Mouse (Mus musculus): ENCODE results near the gene Lsm11. TPM values are rescaled to one million over a fixed set of nuclear protein-coding genes. Genes with fewer than 3 reads are reported as not detected.

Gene Lsm11
- 15.1 and 15.8 TPM in 2 replicates for polyA plus RNA-seq (2015; fragmentation: Nextera tagmentation; extraction: Ambion mirVana)

DNA sequence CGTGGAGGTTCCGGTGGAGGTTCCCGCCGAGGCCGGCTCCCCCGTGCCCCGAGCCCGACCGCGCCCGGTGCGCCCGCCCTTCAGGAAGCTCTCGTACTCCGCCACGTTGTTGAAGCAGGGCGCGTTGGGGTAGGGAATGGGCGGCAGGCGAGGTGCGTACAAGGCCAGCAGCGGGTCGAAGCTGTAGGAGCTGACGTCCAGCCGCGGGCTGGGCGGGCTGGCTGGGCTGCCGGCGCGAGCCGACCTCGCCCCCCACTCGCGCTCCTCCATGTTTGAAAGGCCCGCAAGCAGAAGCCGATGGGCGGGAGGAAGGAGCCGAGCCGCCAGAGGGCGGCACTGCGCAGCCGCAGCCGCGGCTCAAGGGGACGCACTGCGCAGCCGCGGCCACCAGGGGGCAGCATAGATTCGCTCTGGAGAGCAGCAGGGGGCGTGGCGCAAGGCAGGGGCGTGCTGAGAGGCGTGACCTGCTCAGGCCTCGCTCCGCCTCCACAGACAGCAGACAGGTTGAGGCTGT, at the start of gene Lsm11:
Gene Lsm11 (minus strand): TSS at position 293 of the 514 bp plus-strand sequence.
- Histone ChIP-seq H3K4me2 (peak within 1 kb of the TSS; percentile 75), H3K4me3 (peak within 1 kb of the TSS; percentile 91), H3K27ac (peak within 1 kb of the TSS; percentile 83), H3K9me3 (no peaks in the 10 kb centered on the region), H3K36me3 (peaks cover 18% of the 10 kb centered on the region), H3K9ac (peak within 1 kb of the TSS; percentile 94), H3K27me3 (no peaks in the 10 kb centered on the region), H3K4me1 (replicated peaks) (peaks cover 33% of the 10 kb centered on the region)
- ATAC-seq (ENCODE audit: low FRiP score), result peak; percentile 87
- WGBS, result under 1% methylated on average over 55 of the region's 55 CpGs

DNA sequence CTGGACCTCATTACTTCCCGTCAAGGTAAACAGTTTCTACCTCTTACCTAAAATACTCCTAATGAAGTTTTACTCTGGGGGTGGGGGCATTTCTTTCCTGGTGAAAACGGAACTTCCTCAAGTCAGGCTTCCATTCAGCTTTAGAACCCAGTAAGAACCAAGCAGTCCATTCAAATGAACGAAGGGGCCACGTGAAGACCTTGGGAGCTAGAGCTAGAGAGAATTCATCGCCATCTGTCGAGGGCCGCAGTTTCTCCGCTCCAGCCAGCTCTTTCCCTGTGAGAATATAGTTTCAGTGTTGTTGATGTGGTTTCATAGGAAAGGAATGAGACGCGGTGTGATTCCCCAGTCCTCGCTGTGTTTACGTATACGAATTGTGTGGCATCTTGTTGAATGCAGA, 47.4 kb upstream of the Lsm11 start:
- ATAC-seq (ENCODE audit: low FRiP score), result no peak
- WGBS, result 49% methylated on average over 13 of the region's 13 CpGs
- Histone ChIP-seq H3K4me3 (no peak overlapping the region), H3K27ac (no peak overlapping the region), H3K9me3 (no peaks in the 10 kb centered on the region), H3K36me3 (no peaks in the 10 kb centered on the region), H3K4me2 (peak overlapping the region; percentile 47), H3K4me1 (replicated peaks) (peaks cover 5% of the 10 kb centered on the region), H3K9ac (no peak overlapping the region), H3K27me3 (peaks cover 13% of the 10 kb centered on the region; the same call in 1 of the 2 replicates)

DNA sequence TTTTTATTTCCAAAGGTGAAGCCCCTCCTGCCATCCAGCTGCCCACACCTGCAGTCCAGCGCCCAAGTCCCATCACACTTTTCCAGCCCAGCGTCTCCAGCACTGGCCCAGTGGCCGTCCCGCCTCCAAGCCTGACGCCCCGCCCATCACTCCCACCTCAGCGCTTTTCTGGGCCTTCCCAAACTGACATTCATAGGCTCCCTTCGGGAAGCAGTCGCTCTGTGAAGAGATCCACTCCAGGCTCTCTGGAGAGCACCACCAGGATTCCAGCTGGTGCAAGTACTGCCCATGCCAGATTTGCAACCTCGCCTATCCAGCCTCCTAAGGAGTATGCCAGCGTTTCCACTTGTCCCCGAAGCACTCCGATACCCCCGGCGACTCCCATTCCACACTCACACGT, 46.9 kb upstream of the Lsm11 start:
- no peaks in the 10 kb centered on the region for H3K36me3 ChIP-seq
- no peak for ATAC-seq (ENCODE audit: low FRiP score)
- 16% methylated on average over 16 of the region's 16 CpGs for WGBS
- H3K4me2 ChIP-seq, result peak overlapping the region; percentile 47
- no peaks in the 10 kb centered on the region for H3K9me3 ChIP-seq
- peak overlapping the region; percentile 24; the same call in 1 of the 2 replicates for H3K9ac ChIP-seq
- H3K4me1 ChIP-seq (replicated peaks), result peaks cover 5% of the 10 kb centered on the region
- H3K4me3 ChIP-seq, result peak overlapping the region; percentile 22
- peaks cover 13% of the 10 kb centered on the region; the same call in 1 of the 2 replicates for H3K27me3 ChIP-seq
- H3K27ac ChIP-seq, result no peak overlapping the region

DNA sequence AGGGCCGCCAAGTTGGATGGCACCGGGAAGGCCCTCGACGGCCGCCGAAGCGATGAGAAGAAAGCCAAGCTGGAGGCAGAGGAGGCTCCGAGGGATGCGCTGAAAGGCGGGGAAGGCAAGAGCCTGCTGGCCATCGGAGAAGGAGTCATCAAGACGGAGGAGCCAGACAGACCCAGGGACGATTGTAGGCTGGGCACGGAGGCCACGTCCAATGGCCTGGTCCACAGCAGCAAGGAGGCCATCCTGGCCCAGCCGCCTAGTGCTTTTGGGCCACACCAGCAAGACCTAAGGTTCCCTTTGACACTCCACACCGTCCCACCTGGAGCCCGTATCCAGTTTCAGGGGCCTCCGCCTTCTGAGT, 36.1 kb upstream of the Lsm11 start:
- peak; percentile 33; the same call in 1 of the 2 replicates for ATAC-seq (ENCODE audit: low FRiP score)
- peak overlapping the region; percentile 64 for H3K4me2 ChIP-seq
- H3K4me3 ChIP-seq, result peak overlapping the region; percentile 53
- 0 out of 2 replicates have a peak, but pooled peaks cover 4% of the 10 kb centered on the region for H3K9me3 ChIP-seq
- H3K36me3 ChIP-seq, result no peaks in the 10 kb centered on the region
- WGBS, result 38% methylated on average over 19 of the region's 19 CpGs
- peak overlapping the region; percentile 80 for H3K9ac ChIP-seq
- peak overlapping the region; percentile 69 for H3K27ac ChIP-seq
- H3K27me3 ChIP-seq, result no peaks in the 10 kb centered on the region
- H3K4me1 ChIP-seq (replicated peaks), result peaks cover 10% of the 10 kb centered on the region

DNA sequence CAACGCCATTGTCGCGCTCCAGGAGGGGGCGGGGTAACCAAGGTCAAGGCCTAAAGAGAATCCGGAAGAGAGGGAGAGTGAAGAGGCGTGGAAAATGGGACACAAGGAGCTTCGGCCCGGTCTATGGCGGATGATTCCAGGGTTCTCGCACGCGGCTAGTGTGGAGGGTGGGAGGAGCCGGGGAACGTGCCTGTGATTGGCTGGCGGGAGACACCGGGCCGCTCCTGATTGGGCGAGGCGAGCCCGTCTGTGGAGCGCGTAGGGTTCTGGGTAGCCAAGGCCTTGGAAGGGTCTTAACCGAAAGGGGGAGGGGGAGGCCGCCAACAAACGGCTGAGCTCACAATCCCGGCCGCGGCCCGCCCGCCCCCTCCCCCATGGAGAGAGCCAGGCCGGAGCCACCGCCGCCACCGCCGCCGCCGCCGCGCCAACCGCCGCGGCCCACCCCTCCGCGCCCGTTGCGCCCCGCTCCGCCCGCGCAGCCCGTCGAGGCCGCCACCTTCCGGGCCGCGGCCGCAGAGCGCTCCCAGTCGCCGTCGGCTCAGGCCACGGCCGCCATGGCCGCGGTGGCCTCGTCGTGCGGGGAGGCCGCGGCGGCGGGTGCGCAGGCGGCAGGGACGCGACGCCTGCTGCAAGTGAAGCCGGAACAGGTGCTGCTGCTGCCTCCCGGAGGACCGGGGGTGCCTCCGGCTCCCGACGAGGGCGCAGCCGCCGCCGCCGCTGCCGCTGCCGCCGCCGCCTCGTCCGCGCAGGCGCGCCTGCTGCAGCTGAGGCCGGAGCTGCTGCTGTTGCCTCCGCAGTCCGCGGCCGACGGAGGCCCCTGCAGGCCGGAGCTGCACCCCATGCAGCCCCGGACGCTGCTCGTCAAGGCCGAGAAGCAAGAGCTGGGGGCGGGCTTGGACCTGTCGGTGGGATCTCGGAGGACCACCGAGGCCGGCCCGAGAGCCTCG, 35.5 kb upstream of the Lsm11 start, which contains the start of gene Sox30:
Gene Sox30 (plus strand): TSS at position 365 of the 947 bp plus-strand sequence.
- ATAC-seq (ENCODE audit: low FRiP score), result peak; percentile 98
- 0 out of 2 replicates have a peak, but pooled peaks cover 4% of the 10 kb centered on the region for H3K9me3 ChIP-seq
- peak within 1 kb of the TSS; percentile 69 for H3K27ac ChIP-seq
- peak within 1 kb of the TSS; percentile 80 for H3K9ac ChIP-seq
- H3K4me2 ChIP-seq, result peak within 1 kb of the TSS; percentile 64
- 9% methylated on average over 73 of the region's 115 CpGs for WGBS
- no peaks in the 10 kb centered on the region for H3K27me3 ChIP-seq
- peak within 1 kb of the TSS; percentile 53 for H3K4me3 ChIP-seq
- H3K36me3 ChIP-seq, result no peaks in the 10 kb centered on the region
- peaks cover 10% of the 10 kb centered on the region for H3K4me1 ChIP-seq (replicated peaks)

DNA sequence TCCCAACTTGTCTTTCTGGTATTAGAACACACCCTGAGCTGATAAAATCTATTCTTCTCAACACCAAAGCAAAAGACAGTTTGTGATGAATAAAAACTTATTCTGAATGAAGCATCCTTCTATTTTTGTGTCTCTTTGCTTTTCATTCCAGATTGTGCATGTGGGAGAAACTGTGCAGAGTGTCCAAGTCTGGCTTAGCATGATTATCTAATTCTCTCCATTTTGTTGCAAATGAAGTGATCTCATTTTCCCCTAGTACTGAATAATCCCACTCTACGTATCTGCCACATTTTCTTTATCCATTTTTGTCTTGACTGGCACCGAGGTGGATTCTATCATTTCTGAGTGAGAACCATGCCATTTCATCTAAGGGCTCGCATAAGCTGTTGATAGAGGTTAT, 31.3 kb upstream of the Lsm11 start:
- ATAC-seq (ENCODE audit: low FRiP score), result no peak
- Histone ChIP-seq H3K27me3 (0 out of 2 replicates have a peak, but pooled peaks cover 5% of the 10 kb centered on the region), H3K4me1 (replicated peaks) (peaks cover 8% of the 10 kb centered on the region), H3K4me2 (no peak overlapping the region), H3K9me3 (0 out of 2 replicates have a peak, but pooled peaks cover 4% of the 10 kb centered on the region), H3K9ac (no peak overlapping the region), H3K36me3 (no peaks in the 10 kb centered on the region), H3K4me3 (no peak overlapping the region), H3K27ac (no peak overlapping the region)
- 82% methylated on average over 3 of the region's 3 CpGs for WGBS

DNA sequence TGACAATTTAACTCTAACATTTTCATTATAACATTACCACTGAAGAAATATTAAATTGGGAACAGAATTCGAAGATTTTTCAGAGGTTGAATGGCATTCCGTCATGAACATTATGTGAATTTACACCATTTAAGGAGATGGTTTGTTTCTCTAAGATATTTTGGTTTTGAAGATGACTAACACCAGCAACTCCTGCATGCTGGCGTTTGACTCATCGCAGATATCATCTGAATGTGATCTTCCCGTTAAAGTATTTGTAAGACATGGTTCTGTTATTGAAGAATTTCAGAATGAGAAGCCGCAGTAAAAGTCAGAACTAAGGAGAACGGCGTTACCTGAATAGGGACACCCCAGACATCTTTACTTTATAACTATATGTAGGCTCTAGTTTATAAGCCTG, 29.7 kb upstream of the Lsm11 start:
- Histone ChIP-seq H3K4me3 (no peak overlapping the region), H3K36me3 (no peaks in the 10 kb centered on the region), H3K27me3 (0 out of 2 replicates have a peak, but pooled peaks cover 5% of the 10 kb centered on the region), H3K9me3 (no peaks in the 10 kb centered on the region), H3K9ac (no peak overlapping the region), H3K4me2 (no peak overlapping the region), H3K27ac (no peak overlapping the region), H3K4me1 (replicated peaks) (no peaks in the 10 kb centered on the region)
- ATAC-seq (ENCODE audit: low FRiP score), result no peak
- WGBS, result 94% methylated on average over 8 of the region's 8 CpGs

DNA sequence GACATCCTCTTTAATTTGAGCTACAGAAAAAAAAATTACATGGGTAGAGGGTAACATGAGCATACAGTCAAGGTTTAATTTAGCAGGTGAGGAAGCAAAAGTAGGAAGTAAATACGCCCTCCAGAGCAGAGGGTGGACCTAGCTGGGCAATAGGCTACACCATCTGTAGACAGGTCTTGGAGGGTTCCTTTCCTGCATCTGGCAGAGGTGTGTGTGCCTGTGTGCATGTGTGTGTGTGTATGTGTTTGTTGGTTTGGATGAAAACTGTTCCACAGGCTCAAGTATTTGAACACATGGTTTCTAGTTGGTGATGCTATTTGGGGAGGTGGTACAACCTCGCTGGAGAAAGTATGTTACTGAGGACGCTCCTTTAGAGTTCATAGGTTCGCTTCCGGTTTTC, 28.9 kb upstream of the Lsm11 start:
- WGBS, result 91% methylated on average over 5 of the region's 5 CpGs
- no peak overlapping the region for H3K4me3 ChIP-seq
- H3K27ac ChIP-seq, result no peak overlapping the region
- ATAC-seq (ENCODE audit: low FRiP score), result no peak
- H3K36me3 ChIP-seq, result no peaks in the 10 kb centered on the region
- no peak overlapping the region for H3K4me2 ChIP-seq
- H3K9me3 ChIP-seq, result no peaks in the 10 kb centered on the region
- H3K27me3 ChIP-seq, result 0 out of 2 replicates have a peak, but pooled peaks cover 5% of the 10 kb centered on the region
- H3K4me1 ChIP-seq (replicated peaks), result no peaks in the 10 kb centered on the region
- H3K9ac ChIP-seq, result no peak overlapping the region

DNA sequence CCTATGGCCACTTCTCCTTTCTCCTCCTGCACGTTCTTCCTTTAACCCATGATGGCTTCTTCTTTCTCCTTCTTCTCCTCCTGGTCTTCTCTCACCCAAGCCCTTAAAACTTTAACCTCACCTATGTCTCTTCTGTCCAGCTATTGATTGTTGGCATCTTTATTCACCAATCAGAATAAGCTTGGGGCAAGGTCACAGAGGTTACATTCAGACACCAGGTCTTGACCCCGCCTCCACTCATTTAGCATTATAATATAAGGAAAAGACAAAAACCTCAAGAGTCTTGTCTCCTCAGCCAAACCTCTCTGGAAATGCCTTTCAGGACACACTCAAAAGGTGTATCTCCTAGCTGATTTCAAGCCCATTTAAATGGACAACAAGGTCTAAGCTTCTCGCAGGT, 23.7 kb upstream of the Lsm11 start:
- ATAC-seq (ENCODE audit: low FRiP score), result no peak
- Histone ChIP-seq H3K36me3 (no peaks in the 10 kb centered on the region), H3K9me3 (no peaks in the 10 kb centered on the region), H3K9ac (no peak overlapping the region), H3K4me2 (no peak overlapping the region), H3K4me1 (replicated peaks) (no peaks in the 10 kb centered on the region), H3K27me3 (0 out of 2 replicates have a peak, but pooled peaks cover 5% of the 10 kb centered on the region), H3K4me3 (no peak overlapping the region), H3K27ac (no peak overlapping the region)
- WGBS, result 92% methylated on average over 3 of the region's 3 CpGs

DNA sequence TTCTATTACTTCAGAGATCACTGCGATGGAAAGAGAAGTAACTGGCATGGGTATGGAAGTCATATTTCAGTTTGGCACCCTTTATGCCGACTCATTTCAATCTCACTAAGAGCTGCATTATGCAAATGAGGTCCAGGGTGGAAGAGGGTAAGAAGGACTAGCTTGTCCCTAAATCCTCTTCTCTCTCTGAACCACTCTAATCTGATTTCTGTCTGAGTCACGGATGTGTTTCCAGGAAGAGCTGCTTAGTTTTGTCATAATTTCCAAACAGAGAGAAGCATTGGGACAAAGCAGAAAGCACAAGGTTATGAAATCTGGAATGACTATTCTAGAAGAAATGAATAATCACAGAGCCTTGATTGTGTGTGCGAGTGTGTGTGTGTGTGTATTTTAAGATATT, 22.2 kb upstream of the Lsm11 start:
- Histone ChIP-seq H3K9me3 (no peaks in the 10 kb centered on the region), H3K4me1 (replicated peaks) (no peaks in the 10 kb centered on the region), H3K4me2 (no peak overlapping the region), H3K9ac (no peak overlapping the region), H3K4me3 (no peak overlapping the region), H3K36me3 (no peaks in the 10 kb centered on the region), H3K27me3 (no peaks in the 10 kb centered on the region), H3K27ac (no peak overlapping the region)
- 89% methylated on average over 4 of the region's 4 CpGs for WGBS
- ATAC-seq (ENCODE audit: low FRiP score), result no peak

DNA sequence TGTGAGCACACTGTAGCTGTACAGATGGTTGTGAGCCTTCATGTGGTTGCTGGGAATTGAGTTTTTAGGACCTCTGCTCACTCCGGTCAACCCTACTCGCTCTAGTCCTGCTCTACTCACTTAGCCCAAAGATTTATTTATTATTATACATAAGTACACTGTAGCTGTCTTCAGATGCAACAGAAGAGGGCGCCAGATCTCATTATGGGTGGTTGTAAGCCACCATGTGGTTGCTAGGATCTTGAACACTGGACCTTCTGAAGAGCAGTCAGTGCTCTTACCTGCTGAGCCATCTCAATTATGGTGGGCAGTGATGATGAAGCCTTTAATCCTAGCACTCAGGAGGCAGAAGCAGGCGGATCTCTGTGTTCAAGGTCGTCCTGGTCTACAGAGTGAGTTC, 15.3 kb upstream of the Lsm11 start:
- 87% methylated on average over 5 of the region's 5 CpGs for WGBS
- Histone ChIP-seq H3K36me3 (no peaks in the 10 kb centered on the region), H3K9ac (no peak overlapping the region), H3K27ac (no peak overlapping the region), H3K27me3 (no peaks in the 10 kb centered on the region), H3K9me3 (no peaks in the 10 kb centered on the region), H3K4me3 (no peak overlapping the region), H3K4me1 (replicated peaks) (no peaks in the 10 kb centered on the region), H3K4me2 (no peak overlapping the region)
- no peak for ATAC-seq (ENCODE audit: low FRiP score)

DNA sequence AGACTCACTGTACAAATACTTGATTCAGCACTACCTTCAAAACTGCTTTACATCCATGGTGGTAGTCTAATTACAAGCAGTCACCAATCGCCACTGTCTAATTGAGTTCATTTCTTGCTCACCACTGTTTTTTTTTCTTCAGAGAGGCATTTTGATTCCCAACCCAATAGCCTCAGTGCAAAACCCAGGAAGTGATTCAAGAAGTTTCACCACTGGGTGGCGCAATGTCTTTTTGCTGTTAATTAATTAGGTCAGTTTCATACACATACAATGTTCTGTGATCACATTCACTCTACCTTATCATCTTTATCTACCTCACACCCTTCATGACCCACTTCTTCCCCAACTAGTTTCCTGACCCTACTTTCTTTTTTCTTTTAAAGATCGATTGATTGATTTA, 14.9 kb upstream of the Lsm11 start:
- H3K9me3 ChIP-seq, result no peaks in the 10 kb centered on the region
- no peak overlapping the region for H3K27ac ChIP-seq
- H3K36me3 ChIP-seq, result no peaks in the 10 kb centered on the region
- no peak overlapping the region for H3K4me2 ChIP-seq
- H3K9ac ChIP-seq, result no peak overlapping the region
- WGBS, result 77% methylated on average over 3 of the region's 3 CpGs
- ATAC-seq (ENCODE audit: low FRiP score), result no peak
- H3K4me1 ChIP-seq (replicated peaks), result peaks cover 3% of the 10 kb centered on the region
- H3K4me3 ChIP-seq, result no peak overlapping the region
- no peaks in the 10 kb centered on the region for H3K27me3 ChIP-seq

All from hindbrain, embryonic 13.5 days (tissue).